Mouse (Mus musculus) limb, embryonic 13.5 days (tissue): Measurements from ENCODE around the gene Tmem170b. TPM values are rescaled to one million over a fixed set of nuclear protein-coding genes. Genes with fewer than 3 reads are reported as not detected.

Experiments
- ATAC-seq: fragments of 200-750 bp; cut with Nextera tagmentation; 2 replicates; pipeline ENCODE4 v1.8.0; 2017; ENCODE audit warnings: low read depth, moderate number of reproducible peaks, moderate TSS enrichment; ENCODE audit not compliant: low FRiP score
- H3K27ac ChIP-seq: fragments of 300-500 bp; sonication (generic); 2 replicates; pipeline ENCODE4 v1.5.1; 2015; ENCODE audit warnings: inconsistent platforms, mild to moderate bottlenecking, moderate library complexity
- H3K27me3 ChIP-seq: fragments of 300-500 bp; sonication (generic); 2 replicates; pipeline ENCODE4 v1.6.1; 2015; ENCODE audit warnings: mild to moderate bottlenecking, inconsistent platforms
- H3K36me3 ChIP-seq: fragments of 300-500 bp; sonication (generic); 2 replicates; pipeline ENCODE4 v1.6.1; 2015; ENCODE audit warnings: inconsistent platforms, mild to moderate bottlenecking, moderate library complexity
- H3K4me1 ChIP-seq: fragments of 300-500 bp; sonication (generic); 2 replicates; pipeline ENCODE4 v1.6.1; 2015; ENCODE audit warnings: inconsistent platforms
- H3K4me2 ChIP-seq: fragments of 300-500 bp; sonication (generic); replicated peaks from 2 replicates; pipeline ENCODE4 v1.6.1; 2015; ENCODE audit warnings: inconsistent platforms, mild to moderate bottlenecking, moderate library complexity
- H3K4me3 ChIP-seq: fragments of 300-500 bp; sonication (generic); 2 replicates; pipeline ENCODE4 v1.5.1; 2015; ENCODE audit warnings: moderate library complexity, mild to moderate bottlenecking, inconsistent platforms
- H3K9ac ChIP-seq: fragments of 300-500 bp; sonication (generic); 2 replicates; pipeline ENCODE4 v1.6.1; 2015; ENCODE audit warnings: mild to moderate bottlenecking, inconsistent platforms
- H3K9me3 ChIP-seq: fragments of 300-500 bp; sonication (generic); 2 replicates; pipeline ENCODE4 v1.6.1; 2016; ENCODE audit warnings: inconsistent platforms
- WGBS: fragments of 180-500 bp; shearing (Covaris S2); methylation state at CpG from one replicate; pipeline ENCODE4 v1.1.7; 2015; 5-methylcytosine and 5-hydroxymethylcytosine counted together
- polyA plus RNA-seq: library from polyadenylated mRNA; unstranded; fragments of >200 nt; fragmentation: Nextera tagmentation; extraction: Ambion mirVana; gene quantifications from 2 replicates; pipeline ENCODE4 v1.2.1, GENCODE M21; 2015

Gene Tmem170b
- polyA plus RNA-seq: 10.4 and 11.6 TPM in 2 replicates

DNA sequence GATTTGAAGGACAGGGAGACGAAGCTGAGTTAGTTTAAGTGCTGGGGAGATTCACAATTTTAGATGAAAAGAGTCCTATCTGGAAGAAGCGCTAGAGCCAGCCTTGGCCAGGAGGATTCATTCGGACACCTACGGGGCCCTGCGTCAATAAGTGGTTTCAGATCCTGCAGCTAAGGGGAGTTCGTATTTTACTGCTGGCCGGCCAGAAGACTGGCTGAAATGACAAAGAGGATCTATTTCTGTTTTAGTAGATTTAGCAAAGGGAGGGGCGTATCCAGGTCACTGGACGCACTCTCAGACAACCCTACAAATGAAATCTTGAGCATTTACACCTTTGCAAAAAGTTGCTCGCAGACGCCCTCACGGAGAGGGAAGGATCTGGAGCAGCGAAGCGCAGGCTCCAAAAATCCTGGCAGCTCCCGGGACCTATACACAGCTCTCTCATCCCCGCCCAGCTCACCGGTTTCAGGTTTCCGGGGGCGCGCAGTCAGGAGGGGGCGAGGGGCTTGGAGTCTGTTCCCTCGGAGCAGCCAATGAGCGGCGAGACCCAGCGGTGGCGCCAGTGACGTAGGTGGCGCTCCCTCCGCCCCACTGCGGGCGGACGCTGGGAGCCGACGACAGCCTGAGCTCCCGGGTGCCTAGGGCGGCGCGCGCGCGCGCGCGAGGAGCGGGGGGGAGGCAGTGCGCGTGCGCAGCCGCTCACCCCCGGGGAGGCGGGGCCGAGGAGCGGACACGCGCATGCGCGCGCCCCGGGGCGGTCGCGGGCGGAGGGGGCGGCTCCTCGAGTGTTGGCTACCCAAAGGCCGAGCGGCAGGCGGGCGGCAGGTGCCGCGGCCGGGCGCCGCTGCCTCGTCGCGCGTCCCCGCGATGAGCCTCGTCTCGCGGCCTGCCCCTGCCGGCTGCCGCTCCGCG, at the start of gene Tmem170b:
Tmem170b (plus strand) TSS at position 809 of the 912 bp plus-strand sequence.
- Histone ChIP-seq H3K4me2 (peak within 1 kb of the TSS; percentile 80), H3K27ac (peak within 1 kb of the TSS; percentile 86), H3K9ac (peak within 1 kb of the TSS; percentile 90), H3K9me3 (no peaks in the 10 kb centered on the region), H3K36me3 (no peaks in the 10 kb centered on the region), H3K27me3 (no peaks in the 10 kb centered on the region), H3K4me3 (peak within 1 kb of the TSS; percentile 86), H3K4me1 (peaks cover 15% of the 10 kb centered on the region)
- WGBS: under 1% methylated on average over 47 of the region's 87 CpGs
- ATAC-seq: peak; percentile 99

DNA sequence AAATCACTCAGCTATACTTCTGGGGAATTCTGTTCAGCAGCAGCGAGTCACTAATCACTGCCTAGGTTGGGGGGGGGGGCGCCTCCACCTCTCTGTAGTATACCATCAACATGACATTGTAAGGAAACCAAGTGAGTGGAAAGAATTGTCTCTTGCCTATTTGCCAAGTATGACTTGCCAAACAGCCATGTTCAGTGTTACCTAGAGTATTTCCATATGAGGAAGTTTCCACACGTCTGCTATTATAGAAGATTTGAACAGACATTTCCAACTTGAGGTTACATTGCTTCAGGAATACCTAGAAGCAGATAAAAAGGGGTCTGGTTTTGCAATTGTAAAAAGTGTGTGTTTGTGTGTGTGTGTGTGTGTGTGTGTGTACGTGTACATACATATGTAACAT, 44.7 kb upstream of the Tmem170b start:
- H3K4me3 ChIP-seq: no peak overlapping the region
- ATAC-seq: no peak
- WGBS: 77% methylated on average over 4 of the region's 4 CpGs

DNA sequence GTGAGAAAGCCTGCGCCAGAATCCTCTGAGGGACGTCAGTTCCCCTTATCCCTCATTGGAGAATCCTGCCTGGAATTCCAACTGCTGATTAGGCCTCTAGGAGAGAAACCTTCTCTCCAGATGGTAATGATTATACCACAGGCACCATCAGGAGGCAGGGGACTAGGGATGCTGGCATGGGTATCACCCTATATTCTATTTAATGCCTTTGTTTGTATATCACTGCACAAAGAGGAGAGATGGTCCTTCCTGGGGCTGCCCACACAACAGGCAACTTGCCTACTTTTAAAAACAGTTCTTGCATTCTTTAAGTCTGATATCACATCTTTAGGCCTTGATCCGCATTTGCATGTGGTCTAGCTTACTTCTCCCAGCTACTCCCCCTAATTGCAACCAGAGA, 37.3 kb upstream of the Tmem170b start:
- H3K4me3 ChIP-seq: no peak overlapping the region
- WGBS: 47% methylated on average over 3 of the region's 3 CpGs

More for the DNA sequence above, 44.7 kb upstream of the Tmem170b start:
- no peaks in the 10 kb centered on the region for H3K36me3 ChIP-seq
- H3K9ac ChIP-seq: no peak overlapping the region
- no peaks in the 10 kb centered on the region for H3K27me3 ChIP-seq
- H3K27ac ChIP-seq: no peak overlapping the region
- no peak overlapping the region for H3K4me2 ChIP-seq
- H3K9me3 ChIP-seq: no peaks in the 10 kb centered on the region
- peaks cover 6% of the 10 kb centered on the region; the same call in 1 of the 2 replicates for H3K4me1 ChIP-seq

DNA sequence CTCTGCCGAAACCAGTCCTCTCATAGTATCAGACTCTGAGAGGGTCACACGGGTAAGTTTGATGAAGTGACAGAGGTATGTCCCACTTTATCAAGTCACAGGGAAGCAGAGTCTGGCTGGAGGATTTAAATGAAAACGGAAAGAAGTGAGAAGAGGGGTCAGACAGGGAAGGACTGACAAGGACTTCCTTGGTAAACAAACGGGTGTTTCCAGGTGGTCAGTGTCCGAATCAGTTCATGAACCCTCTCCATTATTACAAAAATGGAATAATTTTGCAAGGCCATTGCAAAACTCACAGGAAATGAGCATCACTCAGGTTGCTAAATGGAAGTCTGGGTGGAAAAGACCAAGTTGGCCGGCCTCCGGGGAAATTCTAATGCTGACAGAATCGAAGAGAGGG, 36.8 kb upstream of the Tmem170b start:
- H3K9me3 ChIP-seq: no peaks in the 10 kb centered on the region
- no peaks in the 10 kb centered on the region for H3K27me3 ChIP-seq
- H3K4me3 ChIP-seq: no peak overlapping the region
- WGBS: 82% methylated on average over 8 of the region's 8 CpGs
- H3K9ac ChIP-seq: no peak overlapping the region
- peaks cover 14% of the 10 kb centered on the region for H3K4me1 ChIP-seq
- no peak for ATAC-seq
- H3K27ac ChIP-seq: no peak overlapping the region
- H3K36me3 ChIP-seq: no peaks in the 10 kb centered on the region
- H3K4me2 ChIP-seq: no peak overlapping the region

More for the DNA sequence above, 37.3 kb upstream of the Tmem170b start:
- no peaks in the 10 kb centered on the region for H3K9me3 ChIP-seq
- no peak overlapping the region for H3K9ac ChIP-seq
- ATAC-seq: no peak
- no peaks in the 10 kb centered on the region for H3K36me3 ChIP-seq
- H3K27me3 ChIP-seq: no peaks in the 10 kb centered on the region
- H3K4me2 ChIP-seq: no peak overlapping the region
- peaks cover 14% of the 10 kb centered on the region for H3K4me1 ChIP-seq
- no peak overlapping the region for H3K27ac ChIP-seq

DNA sequence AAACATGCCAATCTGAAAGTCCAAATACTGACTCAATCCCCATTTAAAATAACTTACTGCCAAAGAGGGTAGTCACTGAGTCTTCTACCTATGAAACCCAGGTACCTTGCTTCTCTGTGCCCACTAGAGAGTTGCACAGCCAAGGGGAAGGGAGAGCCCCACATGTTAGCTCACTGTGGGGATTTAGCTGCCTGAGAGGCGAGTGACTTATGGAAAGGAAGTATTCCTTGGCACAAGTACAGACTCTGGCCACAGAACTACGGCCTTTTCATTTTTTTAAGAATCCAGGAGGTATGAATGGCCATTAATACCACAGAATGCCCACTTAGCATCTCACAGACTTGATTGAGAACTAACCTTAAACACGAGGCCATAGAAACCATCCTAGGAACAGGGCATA, 35.9 kb upstream of the Tmem170b start:
- WGBS: 62% methylated on average over 3 of the region's 3 CpGs
- no peaks in the 10 kb centered on the region for H3K36me3 ChIP-seq
- no peak for ATAC-seq
- H3K4me3 ChIP-seq: no peak overlapping the region
- H3K4me1 ChIP-seq: peaks cover 11% of the 10 kb centered on the region
- no peaks in the 10 kb centered on the region for H3K9me3 ChIP-seq
- H3K27ac ChIP-seq: no peak overlapping the region
- no peak overlapping the region for H3K4me2 ChIP-seq
- H3K9ac ChIP-seq: no peak overlapping the region
- no peaks in the 10 kb centered on the region for H3K27me3 ChIP-seq

DNA sequence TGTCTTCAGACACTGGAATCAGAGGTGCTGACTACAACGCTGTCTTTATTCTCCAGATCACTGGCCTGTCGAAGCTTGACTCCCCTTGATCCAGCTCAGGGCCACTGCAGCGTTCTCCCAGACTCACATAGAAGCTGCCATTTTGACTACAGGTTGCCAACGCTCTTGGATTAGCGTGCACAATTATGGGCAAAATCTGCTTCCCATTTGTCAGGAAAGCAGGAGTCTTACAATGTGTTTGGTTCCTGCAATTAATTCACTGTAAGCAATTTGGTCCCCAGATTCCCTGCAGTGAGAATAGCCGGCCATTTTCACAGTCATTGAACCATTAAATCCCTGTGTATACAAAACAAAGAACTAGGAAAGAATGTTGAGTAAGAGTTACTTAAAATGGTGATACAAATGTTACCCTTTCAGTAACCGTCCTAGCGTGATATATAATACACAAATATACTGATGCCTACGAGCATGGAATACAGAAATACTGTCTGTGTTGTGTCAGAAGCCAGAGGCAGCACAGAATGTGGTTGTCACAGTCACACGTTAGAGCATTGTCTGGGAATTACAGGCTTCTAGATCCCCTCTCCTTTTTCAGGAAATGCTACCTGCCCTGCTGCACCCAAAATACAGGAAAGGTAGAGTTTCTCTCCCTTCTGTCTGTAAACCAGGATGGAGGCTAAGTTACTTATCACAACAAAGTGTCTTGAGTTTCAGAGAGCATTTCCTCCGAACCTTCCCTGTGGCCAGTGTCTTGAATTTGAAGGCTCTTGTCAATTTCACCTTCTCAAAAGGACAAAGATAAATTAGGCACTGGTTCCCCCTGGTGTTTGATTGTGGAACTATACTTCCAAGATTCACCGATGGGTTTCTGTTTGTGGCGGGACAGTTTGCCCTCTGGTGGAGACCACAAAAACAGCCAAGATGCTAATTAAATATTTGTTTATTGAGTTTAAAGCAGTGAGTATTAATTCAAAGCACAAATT, 34.0 kb upstream of the Tmem170b start:
- peaks cover 8% of the 10 kb centered on the region for H3K4me1 ChIP-seq
- H3K4me2 ChIP-seq: 0 out of 2 replicates have a peak overlapping the region, but pooled peaks have one; percentile 9
- no peak overlapping the region for H3K4me3 ChIP-seq
- H3K27me3 ChIP-seq: no peaks in the 10 kb centered on the region
- H3K9ac ChIP-seq: no peak overlapping the region
- H3K9me3 ChIP-seq: peaks cover 3% of the 10 kb centered on the region; the same call in 1 of the 2 replicates
- H3K27ac ChIP-seq: no peak overlapping the region
- ATAC-seq: no peak
- no peaks in the 10 kb centered on the region for H3K36me3 ChIP-seq
- 35% methylated on average over 13 of the region's 13 CpGs for WGBS

DNA sequence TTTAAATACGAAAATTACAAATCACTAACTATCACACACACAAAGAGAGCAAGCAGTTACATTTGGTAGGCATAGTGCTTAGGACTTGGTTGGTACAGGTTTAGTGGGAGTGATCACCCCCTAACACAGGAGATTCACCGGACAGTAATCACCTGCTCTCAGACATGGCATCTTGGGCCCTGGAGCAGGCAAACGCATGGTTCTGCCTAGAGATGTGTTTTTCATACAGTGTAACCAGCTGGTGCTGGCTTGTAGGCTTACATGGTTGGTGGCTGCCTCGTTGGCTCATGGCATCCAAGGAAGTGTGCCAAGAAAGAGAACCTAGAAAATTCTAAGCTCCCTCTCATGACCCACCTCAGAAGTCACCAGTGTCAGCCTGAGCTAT, 33.4 kb upstream of the Tmem170b start:
- Histone ChIP-seq H3K36me3 (no peaks in the 10 kb centered on the region), H3K27ac (no peak overlapping the region), H3K9me3 (peaks cover 9% of the 10 kb centered on the region; the same call in 1 of the 2 replicates), H3K4me2 (no peak overlapping the region), H3K4me1 (peaks cover 8% of the 10 kb centered on the region), H3K27me3 (no peaks in the 10 kb centered on the region), H3K4me3 (no peak overlapping the region), H3K9ac (no peak overlapping the region)
- 48% methylated on average over 4 of the region's 4 CpGs for WGBS
- no peak for ATAC-seq

DNA sequence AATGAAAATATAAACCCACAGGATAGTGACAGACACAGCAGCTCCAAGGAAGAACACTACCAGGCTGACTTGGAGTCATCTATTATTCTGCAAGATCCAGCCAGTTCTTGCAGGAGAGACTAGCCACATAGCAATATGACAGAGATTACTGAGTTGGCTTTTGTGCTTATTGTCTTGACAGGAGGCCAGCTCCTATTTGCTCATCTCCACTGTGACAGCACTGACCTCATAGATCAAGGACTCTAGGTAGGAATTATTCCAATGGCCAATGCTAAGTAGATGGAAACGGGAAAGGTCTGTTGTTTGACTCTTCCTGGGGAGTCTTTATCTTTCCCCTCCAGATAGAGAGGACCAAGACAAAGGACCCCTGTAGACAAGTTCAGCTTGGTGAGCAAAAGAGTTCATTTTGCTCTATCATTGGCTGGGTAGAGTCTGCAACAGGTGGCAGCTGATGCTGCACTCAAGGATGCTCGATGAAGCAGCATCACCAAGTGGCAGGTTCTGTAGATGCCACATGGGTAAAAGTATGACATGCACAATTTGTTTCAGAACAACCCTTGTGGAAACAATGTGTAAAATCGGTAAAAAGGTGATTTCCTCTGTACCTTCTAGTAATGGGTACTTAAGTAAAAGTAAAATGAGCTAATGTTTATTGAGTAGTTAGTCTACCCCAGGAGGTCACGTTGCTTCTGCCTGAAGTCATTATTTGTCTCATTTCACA, 32.4 kb upstream of the Tmem170b start:
- Histone ChIP-seq H3K36me3 (no peaks in the 10 kb centered on the region), H3K27me3 (no peaks in the 10 kb centered on the region), H3K4me2 (no peak overlapping the region), H3K4me1 (peaks cover 6% of the 10 kb centered on the region), H3K4me3 (no peak overlapping the region), H3K27ac (no peak overlapping the region), H3K9me3 (peaks cover 9% of the 10 kb centered on the region; the same call in 1 of the 2 replicates), H3K9ac (no peak overlapping the region)
- ATAC-seq: no peak
- 64% methylated on average over 4 of the region's 4 CpGs for WGBS

DNA sequence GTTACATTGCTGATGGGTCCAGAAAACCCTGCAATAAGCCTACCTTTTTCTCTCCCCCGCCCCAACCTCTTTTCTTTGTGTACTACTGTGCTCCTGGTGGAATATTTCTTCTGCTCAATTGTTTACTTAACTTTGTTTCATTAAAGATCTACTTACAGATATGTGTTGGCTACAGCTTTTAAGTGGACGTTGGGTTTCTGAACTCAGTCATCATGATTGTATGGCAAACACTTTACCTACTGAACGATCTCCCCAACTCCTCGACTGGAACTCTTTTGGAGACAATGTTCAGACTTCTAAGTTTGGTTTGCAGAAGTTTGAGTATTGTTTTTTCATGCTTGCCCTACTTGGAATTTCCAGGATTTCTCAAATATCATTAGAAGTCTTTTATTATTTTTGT, 24.6 kb upstream of the Tmem170b start:
- 90% methylated on average over 4 of the region's 4 CpGs for WGBS
- no peak for ATAC-seq
- no peak overlapping the region for H3K27ac ChIP-seq

DNA sequence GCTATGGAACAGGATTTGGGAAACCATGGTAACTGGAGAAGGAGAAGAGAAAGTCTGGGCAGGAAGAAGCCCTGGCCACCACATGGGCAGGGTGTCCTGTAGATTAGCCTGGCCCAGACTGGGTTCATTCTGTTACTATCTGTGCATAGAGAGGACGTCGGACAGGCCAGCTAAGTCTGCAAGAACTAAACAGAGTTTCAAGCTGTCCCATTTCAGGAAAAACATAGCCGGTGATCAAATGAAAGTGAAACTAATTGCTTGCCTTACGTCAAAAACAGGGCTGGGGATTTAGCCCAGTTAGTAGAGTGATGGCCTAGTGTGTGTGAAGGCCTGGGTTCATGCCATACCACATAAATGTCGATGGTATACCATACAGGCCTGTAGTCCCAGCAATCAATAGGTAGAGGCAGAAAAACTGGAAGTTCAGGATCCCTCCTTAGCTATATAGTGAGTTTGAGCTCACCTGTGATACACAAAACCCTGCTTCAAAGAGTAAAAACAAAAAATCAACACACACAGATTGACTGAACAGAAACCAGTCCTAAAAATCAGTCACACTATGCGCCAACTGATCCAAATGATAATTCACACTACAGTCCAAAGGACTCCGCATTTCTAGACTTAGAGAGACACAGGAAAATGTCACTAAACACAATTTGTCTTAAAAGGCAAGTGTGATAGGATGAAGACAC, 21.9 kb upstream of the Tmem170b start:
- Histone ChIP-seq H3K4me3 (no peak overlapping the region), H3K27me3 (no peaks in the 10 kb centered on the region), H3K4me1 (peaks cover 5% of the 10 kb centered on the region; the same call in 1 of the 2 replicates), H3K9ac (no peak overlapping the region), H3K36me3 (no peaks in the 10 kb centered on the region), H3K27ac (no peak overlapping the region), H3K4me2 (no peak overlapping the region), H3K9me3 (no peaks in the 10 kb centered on the region)
- 81% methylated on average over 7 of the region's 7 CpGs for WGBS
- no peak for ATAC-seq

More for the DNA sequence above, 24.6 kb upstream of the Tmem170b start:
- H3K27me3 ChIP-seq: no peaks in the 10 kb centered on the region
- H3K4me1 ChIP-seq: peaks cover 5% of the 10 kb centered on the region; the same call in 1 of the 2 replicates
- H3K9ac ChIP-seq: no peak overlapping the region
- H3K9me3 ChIP-seq: peaks cover 9% of the 10 kb centered on the region; the same call in 1 of the 2 replicates
- no peak overlapping the region for H3K4me2 ChIP-seq
- H3K36me3 ChIP-seq: no peaks in the 10 kb centered on the region
- H3K4me3 ChIP-seq: no peak overlapping the region

DNA sequence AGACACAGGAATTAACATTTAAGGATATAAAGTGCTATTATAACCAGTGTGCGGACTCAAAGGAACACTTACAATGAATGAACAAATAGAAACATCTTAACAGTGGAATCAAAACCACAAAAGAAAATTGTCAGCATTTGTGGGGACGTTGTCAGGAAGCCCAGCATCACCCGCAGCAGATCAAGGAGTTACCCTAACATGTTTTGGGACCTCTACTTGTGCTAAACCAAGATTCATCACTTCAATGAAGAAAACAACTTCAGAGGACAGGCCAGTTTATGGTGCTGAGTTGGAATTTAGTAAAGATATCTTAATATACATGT, 21.4 kb upstream of the Tmem170b start:
- Histone ChIP-seq H3K9ac (no peak overlapping the region), H3K27ac (no peak overlapping the region), H3K4me1 (peaks cover 5% of the 10 kb centered on the region; the same call in 1 of the 2 replicates), H3K4me2 (no peak overlapping the region), H3K36me3 (no peaks in the 10 kb centered on the region), H3K4me3 (no peak overlapping the region), H3K27me3 (no peaks in the 10 kb centered on the region), H3K9me3 (no peaks in the 10 kb centered on the region)
- WGBS: 86% methylated on average over 3 of the region's 3 CpGs
- ATAC-seq: no peak
